Mouse (Mus musculus) limb, embryonic 14.5 days (tissue): ENCODE measurements at regions not wholly inside any gene's neighbourhood (a gene's known extent, or its start where the extent isn't known, plus 50 kb on each side); places are given as distances from the start of the nearest gene placed in this dataset.

ENCODE experiments used
- ATAC-seq: fragments of 200-750 bp; cut with Nextera tagmentation; 2 replicates; pipeline ENCODE4 v1.8.0; 2017; ENCODE audit warnings: low read depth, moderate number of reproducible peaks, moderate TSS enrichment; ENCODE audit not compliant: low FRiP score
- DNase-seq: peaks from one replicate; pipeline ENCODE4 v3.0.0-alpha.2; 2015; ENCODE audit warnings: low spot score
- H3K27ac ChIP-seq: fragments of 300-500 bp; sonication (generic); replicated peaks from 2 replicates; pipeline ENCODE4 v1.5.1; 2014; ENCODE audit warnings: low read depth, mild to moderate bottlenecking, low read length, moderate library complexity, mixed read lengths
- H3K27me3 ChIP-seq: fragments of 300-500 bp; sonication (generic); 2 replicates; pipeline ENCODE4 v1.6.1; 2014; ENCODE audit warnings: low read length, mixed read lengths; ENCODE audit not compliant: control insufficient read depth, insufficient read depth
- H3K36me3 ChIP-seq: fragments of 300-500 bp; sonication (generic); 2 replicates; pipeline ENCODE4 v1.6.1; 2014; ENCODE audit warnings: mild to moderate bottlenecking, low read length, moderate library complexity, mixed read lengths; ENCODE audit not compliant: control insufficient read depth, insufficient read depth
- H3K4me1 ChIP-seq: fragments of 300-500 bp; sonication (generic); 2 replicates; pipeline ENCODE4 v1.6.1; 2014; ENCODE audit warnings: antibody characterized with exemption, low read length, mixed read lengths; ENCODE audit not compliant: control insufficient read depth, insufficient read depth
- H3K4me2 ChIP-seq: fragments of 300-500 bp; sonication (generic); replicated peaks from 2 replicates; pipeline ENCODE4 v1.6.1; 2014; ENCODE audit warnings: low read depth, mild to moderate bottlenecking, low read length, moderate library complexity; ENCODE audit not compliant: severe bottlenecking
- H3K4me3 ChIP-seq: fragments of 300-500 bp; sonication (generic); replicated peaks from 2 replicates; pipeline ENCODE4 v1.5.1; 2014; ENCODE audit warnings: low read length
- H3K9ac ChIP-seq: fragments of 300-500 bp; sonication (generic); 2 replicates; pipeline ENCODE4 v1.6.1; 2014; ENCODE audit warnings: mild to moderate bottlenecking, low read depth, low read length, moderate library complexity; ENCODE audit not compliant: severe bottlenecking
- H3K9me3 ChIP-seq: fragments of 300-500 bp; sonication (generic); 2 replicates; pipeline ENCODE4 v1.6.1; 2016; ENCODE audit warnings: low read length; ENCODE audit not compliant: control insufficient read depth
- POLR2A ChIP-seq: fragments of 200-500 bp; IDR thresholded peaks from 2 replicates; pipeline ENCODE4 v1.8.0; 2012; ENCODE audit warnings: inconsistent platforms, mild to moderate bottlenecking, moderate library complexity, borderline replicate concordance; ENCODE audit not compliant: insufficient read depth, insufficient read length; ENCODE audit errors: extremely low read depth
- WGBS: fragments of 180-500 bp; shearing (Covaris S2); extraction: QIAGEN DNeasy Blood & Tissue Kit; methylation state at CpG from one replicate; pipeline ENCODE4 v1.1.7; 2014; 5-methylcytosine and 5-hydroxymethylcytosine counted together

DNA sequence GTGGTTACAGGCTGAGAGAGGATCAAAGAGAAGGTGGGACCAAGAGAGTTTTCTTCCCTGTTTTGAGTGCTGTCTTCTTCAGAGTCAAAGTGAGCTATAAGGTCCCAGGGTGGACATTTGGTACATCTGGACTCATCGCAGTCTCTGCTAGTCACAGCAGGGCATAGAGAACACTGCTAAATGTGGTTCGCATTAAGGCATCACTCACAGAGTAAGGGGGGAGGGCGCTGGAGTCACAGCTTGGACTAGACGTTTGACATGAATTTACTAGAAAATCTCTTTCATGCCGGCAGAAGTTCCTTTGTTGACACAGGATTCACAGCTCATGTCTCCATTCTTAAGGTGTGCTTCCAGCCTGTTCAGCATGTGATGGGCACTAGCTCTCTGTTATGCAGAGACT lies 50.4 kb upstream of the Irf2bp2 start:
- Histone ChIP-seq H3K27me3 (no peaks in the 10 kb centered on the region), H3K27ac (no peak overlapping the region), H3K4me3 (no peak overlapping the region), H3K9ac (no peak overlapping the region), H3K4me1 (peaks cover 7% of the 10 kb centered on the region), H3K36me3 (no peaks in the 10 kb centered on the region), H3K9me3 (no peaks in the 10 kb centered on the region), H3K4me2 (no peak overlapping the region)
- DNase-seq, result peak; percentile 33
- TF ChIP-seq POLR2A, result no peak
- WGBS, result 16% methylated on average over 5 of the region's 5 CpGs
- ATAC-seq, result no peak
